In the genomic region with DNA sequence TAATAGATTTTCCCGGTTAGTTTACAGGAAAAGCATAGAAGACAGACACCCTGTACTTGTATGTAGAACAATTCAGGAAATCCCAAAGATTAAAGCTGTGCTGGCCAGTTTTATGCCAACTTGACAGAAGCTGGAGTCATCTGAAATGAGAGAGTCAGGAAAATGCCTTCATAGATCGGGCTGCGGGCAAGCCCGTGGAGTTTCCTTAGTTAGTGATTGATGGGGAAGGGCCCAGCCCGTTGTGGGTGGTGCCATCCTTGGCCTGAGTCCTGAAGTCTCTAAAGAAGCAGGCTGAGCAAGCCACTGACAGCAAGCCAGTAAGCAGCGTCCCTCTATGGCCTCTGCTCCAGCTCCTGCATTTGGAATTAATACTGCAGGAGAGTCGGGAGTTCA, we compare ENCODE assay signal across 10 mouse cellular contexts. TPM values are rescaled to one million over a fixed set of nuclear protein-coding genes. Genes with fewer than 3 reads are reported as not detected.
DNase-seq lines count a peak whose midpoint lies in the region; ATAC-seq lines count a peak whose summit lies in the region.
"Had no signal": no experiment of that assay in that cellular context is flagged by ENCODE, and none has a peak within 500 bp of the region (broad histone marks: within the 10 kb centered on the region; RNA-seq: fewer than 3 reads in every experiment).

No protein-coding gene starts in this region.

- 24% methylated on average over 7 of the region's 7 CpGs for WGBS in embryonic facial prominence, embryonic 15.5 days

- no peak overlapping the region for H3K9ac ChIP-seq in embryonic facial prominence, embryonic 15.5 days
- H3K9ac ChIP-seq: midbrain, embryonic 12.5 days had no signal

- no peaks in the 10 kb centered on the region for H3K4me1 ChIP-seq in embryonic facial prominence, embryonic 15.5 days
- H3K4me1 ChIP-seq: midbrain, embryonic 12.5 days had no signal

- H3K27me3 ChIP-seq in embryonic facial prominence, embryonic 15.5 days, result no peaks in the 10 kb centered on the region
- H3K27me3 ChIP-seq: midbrain, embryonic 12.5 days had no signal

- ATAC-seq in embryonic facial prominence, embryonic 15.5 days (ENCODE audit: insufficient number of reproducible peaks, low FRiP score, low TSS enrichment, low read depth), result no peak
- no peak for ATAC-seq in frontal cortex, adult (ENCODE audit: low TSS enrichment)

- H3K27ac ChIP-seq in embryonic facial prominence, embryonic 15.5 days (replicated peaks), result no peak overlapping the region
- H3K27ac ChIP-seq: midbrain, embryonic 12.5 days had no signal

- no peaks in the 10 kb centered on the region for H3K36me3 ChIP-seq in embryonic facial prominence, embryonic 15.5 days
- H3K36me3 ChIP-seq: midbrain, embryonic 12.5 days had no signal

- peak; percentile 46 for DNase-seq in embryo, embryonic 10 days (ENCODE audit: low spot score)
- no peak for DNase-seq in embryo, embryonic 9.5 days (ENCODE audit: extremely low spot score)
- DNase-seq in kidney, postnatal 14 days, result peak; percentile 52
- peak; percentile 58 for DNase-seq in lung, postnatal 25 days (ENCODE audit: low spot score)
- no peak for DNase-seq in cerebellum, adult 9-11 months
- DNase-seq in frontal cortex, postnatal 25 days (ENCODE audit: low spot score in 2 of 2), result no peak
- DNase-seq: gastrocnemius, postnatal 36 days had no signal

- H3K9me3 ChIP-seq in embryonic facial prominence, embryonic 15.5 days (replicated peaks), result no peaks in the 10 kb centered on the region
- H3K9me3 ChIP-seq: midbrain, embryonic 12.5 days had no signal

- H3K4me3 ChIP-seq in embryonic facial prominence, embryonic 15.5 days (replicated peaks), result no peak overlapping the region
- H3K4me3 ChIP-seq: midbrain, embryonic 12.5 days had no signal

- peak overlapping the region; percentile 8; the same call in 1 of the 2 replicates for H3K4me2 ChIP-seq in embryonic facial prominence, embryonic 15.5 days (replicated peaks)
- H3K4me2 ChIP-seq: midbrain, embryonic 12.5 days had no signal

RNA-seq across cellular contexts. Expression of gene Hmgn2, which starts 39.2 kb away (rescaled TPM):
- 1,934 and 1,961 TPM in 2 replicates for polyA plus RNA-seq in embryonic facial prominence, embryonic 15.5 days (2015; fragmentation: Nextera tagmentation; extraction: Ambion mirVana)

RNA-seq across cellular contexts. Expression of gene Rps6ka1, which starts 41.7 kb away (rescaled TPM):
- 37.3 and 38.5 TPM in 2 replicates for polyA plus RNA-seq in embryonic facial prominence, embryonic 15.5 days (2015; fragmentation: Nextera tagmentation; extraction: Ambion mirVana)

Comparison
In these comparisons a context has a peak if more than half of its experiments do, and no peak if none do; other contexts are left out.
1. DNase-seq: peak in embryo, embryonic 10 days (single experiment), kidney, postnatal 14 days (single experiment) and lung, postnatal 25 days (single experiment); none in embryo, embryonic 9.5 days (single experiment), cerebellum, adult 9-11 months (single experiment) and frontal cortex, postnatal 25 days (0 of 2).